Mouse (Mus musculus): ENCODE results near the gene Plxdc1.
A peak's percentile ranks its signal among the peaks of the same experiment; 100 is the strongest.

Plxdc1 gene

GRCm38 (mm10) chr11:97985727-97986677 lies at the start of gene Plxdc1:
TSS of gene Plxdc1 (minus strand) at chr11:97986444.
- DNase-seq = no peak

- peak; percentile 80 for DNase-seq
Measured at GRCm38 (mm10) chr11:98035977-98036377, 49.7 kb upstream of the Plxdc1 start.

DNA sequence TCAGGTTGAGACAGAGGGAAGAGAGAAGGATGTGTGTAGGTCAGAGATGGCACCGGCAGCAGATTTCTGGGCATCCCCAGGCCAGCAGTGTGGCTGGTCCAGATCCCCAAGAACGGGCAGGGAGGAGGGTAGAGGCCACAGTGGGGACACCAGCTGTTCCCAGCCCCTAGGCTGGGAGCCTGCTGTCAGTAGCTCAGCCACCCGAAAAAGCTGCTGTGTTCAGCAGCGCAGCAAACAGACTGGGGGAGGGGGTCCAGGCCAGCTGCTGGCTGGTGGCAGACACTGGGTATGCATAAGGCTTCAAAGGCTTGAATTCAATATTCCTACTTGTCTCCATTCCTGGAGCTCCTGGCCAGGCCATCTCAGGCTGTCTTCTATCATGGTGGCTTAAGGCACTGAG lies 48.6 kb upstream of the Plxdc1 start:
- no peak for DNase-seq

DNA sequence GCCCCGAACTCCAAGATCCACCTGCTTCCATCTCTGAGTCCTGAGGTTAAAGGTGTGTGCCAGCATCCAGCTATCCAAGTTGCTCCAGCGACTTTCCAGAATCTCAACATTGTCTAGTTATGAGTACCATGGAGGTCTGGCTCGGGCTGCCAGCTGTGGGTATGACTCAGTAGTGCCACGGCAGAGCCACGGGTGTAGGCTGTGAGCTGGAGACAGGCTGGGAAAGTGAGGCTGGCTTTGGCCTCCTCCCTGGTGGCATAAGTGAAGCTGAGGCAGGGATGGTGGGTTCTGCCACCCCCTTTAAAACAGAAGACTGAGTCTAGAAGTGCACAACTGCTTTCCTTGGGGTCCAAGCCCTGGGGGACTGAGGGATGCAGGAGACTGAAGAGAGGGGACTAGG lies 47.8 kb upstream of the Plxdc1 start:
- DNase-seq = no peak

GRCm38 (mm10) chr11:98031443-98031770 lies 45.2 kb upstream of the Plxdc1 start:
- DNase-seq = peak; percentile 64

DNA sequence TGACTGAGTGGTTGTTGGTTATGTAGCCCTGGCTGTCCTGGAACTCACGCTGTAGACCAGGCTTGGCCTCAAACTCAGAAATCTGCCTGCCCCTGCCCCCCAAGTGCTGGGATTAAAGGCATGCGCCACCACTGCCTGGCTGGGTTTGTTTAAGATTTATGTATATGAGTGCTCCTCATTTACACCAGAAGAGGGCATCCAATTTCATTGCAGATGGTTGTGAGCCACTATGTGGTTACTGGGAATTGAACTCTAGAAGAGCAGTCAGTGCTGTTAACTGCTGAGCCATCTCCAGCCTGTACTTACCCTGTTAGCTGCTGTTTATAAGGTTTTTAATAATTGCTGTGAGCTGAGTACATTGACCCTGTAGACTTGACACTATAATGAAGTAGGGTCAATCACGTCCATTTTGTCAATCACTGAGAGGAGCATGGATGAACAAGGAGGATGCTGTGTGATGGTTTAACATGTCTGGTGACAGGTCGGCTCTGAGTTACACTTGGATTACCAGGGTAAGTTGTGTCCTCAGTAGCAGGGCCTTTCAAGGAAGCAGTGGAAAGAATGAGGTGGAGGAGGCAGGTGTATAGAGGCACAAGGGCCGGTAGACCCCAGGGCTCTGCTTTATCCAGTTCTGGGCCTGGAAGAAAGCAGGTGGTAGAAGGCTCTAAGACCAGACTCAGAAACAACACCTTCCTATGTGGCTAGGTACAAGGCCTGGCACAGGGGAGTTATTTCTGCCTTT lies 44.6 kb upstream of the Plxdc1 start:
- DNase-seq = no peak

- DNase-seq = no peak
Measured at GRCm38 (mm10) chr11:98027785-98028184, 41.5 kb upstream of the Plxdc1 start.

DNA sequence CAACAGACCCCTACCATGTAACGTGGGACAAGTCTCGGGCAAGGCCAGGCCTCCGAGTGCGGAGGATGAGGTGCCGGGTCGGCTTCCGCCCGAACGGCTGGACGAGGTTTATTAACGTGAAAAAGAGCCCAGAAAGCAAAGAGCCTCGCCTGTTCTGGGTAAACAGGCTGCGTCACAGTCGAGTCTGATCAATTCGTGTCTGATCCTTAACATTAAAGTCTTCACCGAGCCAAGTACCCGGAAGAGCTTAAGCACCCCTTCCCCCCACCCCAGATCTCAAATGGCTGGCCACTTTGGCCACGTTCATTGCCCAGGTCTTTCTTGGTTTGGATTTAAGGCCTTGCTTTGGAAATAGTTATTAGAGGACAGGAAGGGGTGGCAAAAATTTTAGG lies 41.0 kb upstream of the Plxdc1 start:
- DNase-seq = no peak

GRCm38 (mm10) chr11:98026570-98027296 lies 40.5 kb upstream of the Plxdc1 start, which contains the start of gene Rpl19:
TSS of gene Rpl19 (plus strand) at chr11:98026710.
- peak; percentile 92 for DNase-seq

DNA sequence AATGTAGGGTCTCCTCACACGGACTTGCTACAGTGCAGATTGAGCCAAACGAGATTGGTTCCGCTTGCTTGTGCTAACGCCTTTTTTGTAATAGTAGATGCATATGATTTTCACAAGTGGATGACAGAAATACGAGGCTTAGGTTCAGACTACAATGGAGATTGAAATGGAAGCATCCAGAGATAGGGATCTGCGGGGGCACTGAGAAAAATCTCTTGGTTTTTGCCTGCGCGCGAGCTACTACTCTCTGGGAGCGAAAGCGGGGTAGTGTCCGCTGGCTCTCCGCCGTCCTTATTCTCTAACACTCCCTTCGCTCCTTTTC lies 40.0 kb upstream of the Plxdc1 start:
- no peak for DNase-seq

GRCm38 (mm10) chr11:98024516-98024915 lies 38.3 kb upstream of the Plxdc1 start:
- no peak for DNase-seq

- no peak for DNase-seq
Measured at GRCm38 (mm10) chr11:98022555-98023371, 36.5 kb upstream of the Plxdc1 start, which contains the start of gene Cacnb1. TSS of gene Cacnb1 (minus strand) at chr11:98023034.

DNA sequence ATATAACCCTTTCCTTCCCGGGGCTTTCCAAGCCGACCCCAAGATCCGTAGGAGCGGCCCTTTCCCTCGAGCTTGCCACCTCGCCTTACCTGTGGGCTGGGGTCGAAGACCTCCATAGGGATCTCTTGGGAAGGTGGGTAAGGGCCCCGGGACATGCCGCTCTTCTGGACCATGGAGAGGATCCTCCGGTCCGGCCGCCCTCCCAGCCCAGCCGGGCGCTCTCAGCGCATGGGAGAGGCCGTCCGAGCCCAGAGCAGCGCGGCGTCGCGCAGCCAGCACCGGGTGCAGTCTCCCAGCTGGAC lies 36.0 kb upstream of the Plxdc1 start:
- DNase-seq = no peak

DNA sequence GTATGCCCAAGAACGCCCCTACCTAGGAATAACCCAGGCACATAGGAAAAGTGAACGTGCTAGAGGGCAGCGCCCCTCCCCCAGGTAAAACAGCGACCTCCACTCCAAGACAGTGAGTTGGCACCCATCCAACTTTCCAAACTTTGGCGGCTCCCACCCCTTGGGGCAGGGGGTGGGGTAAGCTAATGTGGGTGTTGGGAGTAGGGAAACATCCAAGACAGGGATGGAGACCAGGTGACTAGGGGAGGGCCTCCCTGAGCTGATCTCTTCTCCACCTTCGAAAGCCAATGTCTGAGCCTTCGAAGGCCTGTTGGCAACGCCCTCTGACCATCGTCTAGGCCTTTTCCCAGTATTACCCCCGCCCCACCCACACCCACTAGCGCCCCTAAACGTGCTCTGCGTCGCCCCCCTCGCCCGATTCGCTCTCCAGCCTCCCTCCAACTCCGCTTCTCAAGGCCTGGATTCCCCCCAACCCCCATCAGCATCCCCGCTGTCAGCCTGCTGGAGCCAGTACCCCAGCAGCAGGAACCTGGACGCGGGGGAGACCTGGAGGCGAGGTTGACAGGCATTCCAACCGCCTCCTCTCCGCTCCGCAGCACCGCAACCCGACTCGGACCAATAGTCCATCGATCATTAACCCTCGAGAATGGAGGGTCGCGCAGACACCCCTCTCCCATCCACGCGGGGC lies 35.5 kb upstream of the Plxdc1 start:
- DNase-seq = peak; percentile 69

DNA sequence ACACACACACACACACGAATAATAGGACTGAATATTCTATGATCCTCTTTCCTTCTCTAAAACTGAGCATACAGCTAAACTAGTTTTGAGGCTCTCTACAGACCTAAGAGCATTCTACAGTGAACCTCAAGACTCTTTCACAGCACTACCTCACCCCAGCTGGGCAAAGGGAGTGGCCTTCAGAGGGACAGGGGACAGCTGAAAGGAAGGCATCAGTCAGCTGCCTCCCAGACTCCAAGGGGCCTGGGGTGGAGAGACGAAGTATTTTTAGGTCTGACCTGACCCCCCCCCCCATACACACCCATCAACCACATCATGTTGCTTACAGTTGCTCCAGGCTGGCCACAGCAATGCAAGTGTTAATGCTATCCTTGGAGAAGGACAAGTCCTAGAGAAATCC lies 34.9 kb upstream of the Plxdc1 start:
- no peak for DNase-seq

- DNase-seq = no peak
Measured at GRCm38 (mm10) chr11:98020710-98021109, 34.5 kb upstream of the Plxdc1 start.

- no peak for DNase-seq
Measured at GRCm38 (mm10) chr11:98019883-98020610, 33.8 kb upstream of the Plxdc1 start.

GRCm38 (mm10) chr11:98018858-98019641 lies 32.8 kb upstream of the Plxdc1 start:
- DNase-seq = no peak

- DNase-seq = no peak
Measured at GRCm38 (mm10) chr11:98018222-98018621, 32.0 kb upstream of the Plxdc1 start.

DNA sequence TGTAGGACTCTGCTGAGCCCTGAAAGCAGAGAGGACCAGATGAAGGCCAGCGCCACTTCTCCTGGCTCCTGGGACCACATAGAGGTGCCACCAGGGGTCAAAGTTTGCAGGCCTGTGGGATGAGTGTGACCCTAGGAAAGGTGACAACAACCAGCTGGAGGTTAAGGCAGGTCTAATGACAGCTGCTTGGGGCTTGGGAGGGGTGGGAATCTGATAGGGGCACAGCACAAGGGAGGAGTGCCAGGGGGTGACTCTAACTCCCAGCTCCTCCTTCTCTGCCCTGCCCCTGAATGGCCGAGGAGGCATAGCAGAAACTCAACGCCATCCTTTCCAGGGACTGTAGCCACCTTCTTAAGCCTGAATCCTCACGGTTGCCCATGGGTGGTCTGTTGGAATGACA lies 30.6 kb upstream of the Plxdc1 start:
- DNase-seq = no peak

DNA sequence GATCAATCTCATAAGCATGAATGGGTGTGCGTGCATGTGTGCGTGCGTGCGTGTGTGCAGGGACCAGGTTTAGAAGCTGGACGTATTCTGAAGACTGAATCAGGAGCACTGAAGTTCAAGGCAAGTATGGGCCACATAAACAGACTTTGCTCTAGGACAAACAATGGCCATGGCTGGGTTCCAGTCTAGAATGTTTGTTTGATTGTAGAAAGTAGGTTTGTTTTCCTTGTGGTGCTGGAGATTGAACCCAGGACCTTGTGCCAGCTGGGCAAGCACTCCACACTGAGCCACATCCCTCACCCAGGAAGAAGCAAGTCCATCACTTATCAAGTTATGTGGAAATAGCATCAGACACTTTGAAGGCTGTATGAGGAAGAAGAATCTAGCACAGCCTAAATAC lies 29.9 kb upstream of the Plxdc1 start:
- no peak for DNase-seq

All from cerebellum, adult 11-12 months (tissue).